ENCODE assay signal across 8 mouse cellular contexts in the genomic region with DNA sequence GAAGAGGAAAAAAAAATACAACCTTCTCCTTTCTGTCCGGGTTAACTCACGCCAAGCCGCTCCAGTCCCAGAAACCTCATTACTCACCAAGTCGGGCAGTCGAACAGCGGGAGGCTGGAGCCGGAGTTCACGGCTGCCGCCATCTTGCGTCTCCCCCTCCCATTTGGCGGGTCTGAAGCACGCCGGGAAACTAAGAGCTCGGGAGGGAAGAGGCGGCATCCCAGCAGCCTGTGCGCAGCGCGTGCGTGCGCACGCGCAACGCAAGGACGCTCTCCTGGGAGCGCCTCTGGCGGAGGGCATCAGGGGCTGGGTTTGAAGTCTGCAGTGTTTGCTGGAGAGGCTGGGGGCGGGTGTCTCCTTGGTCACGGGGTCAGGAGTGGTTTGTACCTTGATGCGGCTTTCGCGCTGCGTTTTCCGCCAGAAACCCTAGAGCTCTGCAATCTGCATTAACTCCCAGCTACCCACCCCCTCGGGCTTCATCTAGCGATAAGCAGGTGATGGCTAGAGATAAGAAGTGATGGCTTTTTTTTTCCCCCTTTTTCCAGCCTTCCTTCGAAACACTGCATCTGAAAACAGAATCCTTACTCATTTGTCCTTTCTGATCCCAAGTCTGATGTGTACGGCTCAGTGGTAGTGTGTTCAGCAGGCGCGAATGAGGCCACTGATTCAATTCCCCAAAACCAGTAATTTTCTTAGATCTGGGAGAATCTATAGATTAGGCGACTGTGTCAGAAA. TPM values are rescaled to one million over a fixed set of nuclear protein-coding genes. Genes with fewer than 3 reads are reported as not detected.
A peak's percentile ranks its signal among the peaks of the same experiment; 100 is the strongest.
DNase-seq lines count a peak whose midpoint lies in the region; ATAC-seq and TF ChIP-seq lines count a peak whose summit lies in the region.

Gene Ppp1r8, minus strand, starts transcription at position 200 of the 735 bp plus-strand sequence.

- no peak; the same call in 1 of the 2 replicates for TF ChIP-seq EP300 in liver, embryonic 14.5 days (IDR thresholded peaks at IDR 0.05; ENCODE audit: low read depth)
- no peak for TF ChIP-seq EP300 in stomach, postnatal 0 days (optimal IDR thresholded peaks at IDR 0.05)

- WGBS in forebrain, embryonic 10.5 days = 1% methylated on average over 40 of the region's 40 CpGs
- under 1% methylated on average over 40 of the region's 40 CpGs for WGBS in heart, embryonic 15.5 days
- whole genome bisulfite sequencing in liver, embryonic 14.5 days (ENCODE audit: insufficient replicate concordance) = 2% methylated on average over 40 of the region's 40 CpGs
- 1% methylated on average over 40 of the region's 40 CpGs for WGBS in neural tube, embryonic 11.5 days
- WGBS in stomach, postnatal 0 days = 1% methylated on average over 39 of the region's 40 CpGs

- H3K27me3 ChIP-seq in forebrain, embryonic 10.5 days (ENCODE audit: poor library complexity, severe bottlenecking) = no peaks in the 10 kb centered on the region
- H3K27me3 ChIP-seq in heart, embryonic 15.5 days = no peaks in the 10 kb centered on the region
- H3K27me3 ChIP-seq in liver, embryonic 14.5 days (ENCODE audit: control insufficient read depth, insufficient read depth, low read length) = no peaks in the 10 kb centered on the region
- H3K27me3 ChIP-seq in neural tube, embryonic 11.5 days (ENCODE audit: control insufficient read depth, insufficient read depth, low read length) = no peaks in the 10 kb centered on the region
- no peaks in the 10 kb centered on the region for H3K27me3 ChIP-seq in stomach, postnatal 0 days (ENCODE audit: control insufficient read depth, insufficient read depth, low read length)

- DNase-seq in CD8-positive naive resting alpha-beta T cell, adult 2 months (ENCODE audit: low read depth in 2 of 2, low spot score in 2 of 2) = peak; percentile 81 to 84
- DNase-seq in c-Kit-positive CD71-negative TER-119-negative erythroid progenitor cells, embryonic 14.5 days (ENCODE audit: low read depth) = peak; percentile 81
- peak; percentile 91 for DNase-seq in forebrain, embryonic 10.5 days (ENCODE audit: extremely low spot score, low spot score)
- peak; percentile 85 to 96 for DNase-seq in kidney, postnatal 25 days
- DNase-seq in liver, embryonic 14.5 days (ENCODE audit: low read depth in 3 of 3, low spot score in 3 of 3) = peak; percentile 81 to 84 (median 83)
- DNase-seq in neural tube, embryonic 11.5 days (ENCODE audit: low spot score) = peak; percentile 97
- peak; percentile 89 for DNase-seq in stomach, postnatal 0 days (ENCODE audit: low spot score)

- H3K4me2 ChIP-seq in heart, embryonic 15.5 days = peak within 1 kb of the TSS; percentile 85
- peak within 1 kb of the TSS; percentile 71 for H3K4me2 ChIP-seq in liver, embryonic 14.5 days (ENCODE audit: low read depth)
- H3K4me2 ChIP-seq in neural tube, embryonic 11.5 days (ENCODE audit: low read depth) = peak within 1 kb of the TSS; percentile 70
- H3K4me2 ChIP-seq in stomach, postnatal 0 days (replicated peaks; ENCODE audit: low read depth) = peak within 1 kb of the TSS; percentile 85

- H3K36me3 ChIP-seq in forebrain, embryonic 10.5 days (replicated peaks) = peaks cover 36% of the 10 kb centered on the region
- H3K36me3 ChIP-seq in heart, embryonic 15.5 days = peaks cover 23% of the 10 kb centered on the region
- H3K36me3 ChIP-seq in liver, embryonic 14.5 days (replicated peaks; ENCODE audit: control insufficient read depth, insufficient read depth, low read depth) = peaks cover 19% of the 10 kb centered on the region
- peaks cover 11% of the 10 kb centered on the region for H3K36me3 ChIP-seq in neural tube, embryonic 11.5 days (ENCODE audit: control insufficient read depth, insufficient read depth, low read length)
- no peaks in the 10 kb centered on the region; the same call in 1 of the 2 replicates for H3K36me3 ChIP-seq in stomach, postnatal 0 days (ENCODE audit: control insufficient read depth, insufficient read depth, low read length)

- ATAC-seq in heart, embryonic 15.5 days (replicated peaks; ENCODE audit: insufficient number of reproducible peaks, insufficient read depth, low FRiP score, low read depth) = peak; percentile 99
- ATAC-seq in liver, embryonic 14.5 days (ENCODE audit: insufficient read depth) = peak; percentile 97
- peak; percentile 96 for ATAC-seq in neural tube, embryonic 11.5 days (ENCODE audit: insufficient read depth, low FRiP score, low TSS enrichment)
- peak; percentile 98 for ATAC-seq in stomach, postnatal 0 days (ENCODE audit: low FRiP score, low TSS enrichment)

- peak within 1 kb of the TSS; percentile 97 for H3K4me3 ChIP-seq in forebrain, embryonic 10.5 days
- H3K4me3 ChIP-seq in heart, embryonic 15.5 days = peak within 1 kb of the TSS; percentile 81
- H3K4me3 ChIP-seq in liver, embryonic 14.5 days (ENCODE audit: insufficient read depth in 1 of 2, low read depth in 2 of 2, low read length in 2 of 2) = peak within 1 kb of the TSS; percentile 80 to 91
- peak within 1 kb of the TSS; percentile 93 for H3K4me3 ChIP-seq in neural tube, embryonic 11.5 days (ENCODE audit: low read depth, low read length)
- peak within 1 kb of the TSS; percentile 60 for H3K4me3 ChIP-seq in stomach, postnatal 0 days (ENCODE audit: low read depth, low read length)

- peaks cover 26% of the 10 kb centered on the region for H3K4me1 ChIP-seq in forebrain, embryonic 10.5 days
- peaks cover 8% of the 10 kb centered on the region for H3K4me1 ChIP-seq in heart, embryonic 15.5 days (replicated peaks)
- peaks cover 6 to 9% of the 10 kb centered on the region in 2 experiments for H3K4me1 ChIP-seq in liver, embryonic 14.5 days (replicated peaks; ENCODE audit: control insufficient read depth in 2 of 2, insufficient read depth in 2 of 2, low read length in 1 of 2)
- peaks cover 6% of the 10 kb centered on the region; the same call in 1 of the 2 replicates for H3K4me1 ChIP-seq in neural tube, embryonic 11.5 days (ENCODE audit: control insufficient read depth, insufficient read depth, low read length)
- no peaks in the 10 kb centered on the region for H3K4me1 ChIP-seq in stomach, postnatal 0 days (replicated peaks; ENCODE audit: control insufficient read depth, insufficient read depth)

- H3K27ac ChIP-seq in forebrain, embryonic 10.5 days = peak within 1 kb of the TSS; percentile 95
- H3K27ac ChIP-seq in heart, embryonic 15.5 days = peak within 1 kb of the TSS; percentile 66
- peak within 1 kb of the TSS; percentile 60 for H3K27ac ChIP-seq in liver, embryonic 14.5 days
- H3K27ac ChIP-seq in neural tube, embryonic 11.5 days (ENCODE audit: low read depth, low read length) = peak within 1 kb of the TSS; percentile 68
- H3K27ac ChIP-seq in stomach, postnatal 0 days (replicated peaks) = peak within 1 kb of the TSS; percentile 61

- TF ChIP-seq CTCF in liver, embryonic 14.5 days (IDR thresholded peaks at IDR 0.05; ENCODE audit: low read depth) = peak; percentile 77
- TF ChIP-seq CTCF in stomach, postnatal 0 days (IDR thresholded peaks at IDR 0.05; ENCODE audit: low read depth) = peak; percentile 73

- peak within 1 kb of the TSS; percentile 87 for H3K9ac ChIP-seq in heart, embryonic 15.5 days
- peak within 1 kb of the TSS; percentile 76 for H3K9ac ChIP-seq in liver, embryonic 14.5 days (replicated peaks)
- H3K9ac ChIP-seq in neural tube, embryonic 11.5 days (ENCODE audit: low read length) = peak within 1 kb of the TSS; percentile 95
- peak within 1 kb of the TSS; percentile 79 for H3K9ac ChIP-seq in stomach, postnatal 0 days (ENCODE audit: low read length)

- no peaks in the 10 kb centered on the region for H3K9me3 ChIP-seq in forebrain, embryonic 10.5 days
- H3K9me3 ChIP-seq in heart, embryonic 15.5 days (replicated peaks) = no peaks in the 10 kb centered on the region
- H3K9me3 ChIP-seq in liver, embryonic 14.5 days (ENCODE audit: control insufficient read depth, low read length) = no peaks in the 10 kb centered on the region
- H3K9me3 ChIP-seq in neural tube, embryonic 11.5 days (ENCODE audit: control insufficient read depth, low read length) = no peaks in the 10 kb centered on the region
- H3K9me3 ChIP-seq in stomach, postnatal 0 days (ENCODE audit: control insufficient read depth, low read length) = no peaks in the 10 kb centered on the region

RNA-seq across cellular contexts. Expression of gene Ppp1r8, which starts in this region (rescaled TPM):
- polyA plus RNA-seq in forebrain, embryonic 10.5 days (2016; fragmentation: Nextera tagmentation; extraction: Ambion mirVana) = 85.0 and 88.9 TPM in 2 replicates
- polyA plus RNA-seq in heart, embryonic 15.5 days (2015; fragmentation: Nextera tagmentation; extraction: Ambion mirVana) = 25.7 and 30.4 TPM in 2 replicates
- polyA plus RNA-seq in liver, embryonic 14.5 days (2012; rRNA removed) = 27.2 and 37.2 TPM in 2 replicates
- 33.8 and 37.2 TPM in 2 replicates for polyA plus RNA-seq in liver, embryonic 14.5 days (2014; fragmentation: Nextera tagmentation; extraction: Ambion mirVana)
- polyA plus RNA-seq in neural tube, embryonic 11.5 days (2014; fragmentation: Nextera tagmentation; extraction: Ambion mirVana) = 82.7 and 101 TPM in 2 replicates
- 18.7 and 18.9 TPM in 2 replicates for polyA plus RNA-seq in stomach, postnatal 0 days (2015; fragmentation: Nextera tagmentation; extraction: Ambion mirVana)

Comparison
In these comparisons a context has a peak if more than half of its experiments do, and no peak if none do; other contexts are left out.
1. Peak in every context shown above with its lines: DNase-seq, ATAC-seq, H3K4me3 ChIP-seq and H3K27ac ChIP-seq.